Mouse (Mus musculus) lung, adult 2 months (tissue): ENCODE results near the gene Gcsam.

Experiments
- CTCF ChIP-seq: fragments of 200-500 bp; IDR thresholded peaks from 2 replicates; pipeline ENCODE4 v1.5.1; 2011; ENCODE audit warnings: mild to moderate bottlenecking, low read length, control low read depth; ENCODE audit not compliant: insufficient read depth
- POLR2A ChIP-seq: fragments of 200-500 bp; IDR thresholded peaks from 2 replicates; pipeline ENCODE4 v1.6.1; 2011; ENCODE audit warnings: low read depth, mild to moderate bottlenecking, control low read depth, low read length, borderline replicate concordance; ENCODE audit errors: extremely low read depth

DNA sequence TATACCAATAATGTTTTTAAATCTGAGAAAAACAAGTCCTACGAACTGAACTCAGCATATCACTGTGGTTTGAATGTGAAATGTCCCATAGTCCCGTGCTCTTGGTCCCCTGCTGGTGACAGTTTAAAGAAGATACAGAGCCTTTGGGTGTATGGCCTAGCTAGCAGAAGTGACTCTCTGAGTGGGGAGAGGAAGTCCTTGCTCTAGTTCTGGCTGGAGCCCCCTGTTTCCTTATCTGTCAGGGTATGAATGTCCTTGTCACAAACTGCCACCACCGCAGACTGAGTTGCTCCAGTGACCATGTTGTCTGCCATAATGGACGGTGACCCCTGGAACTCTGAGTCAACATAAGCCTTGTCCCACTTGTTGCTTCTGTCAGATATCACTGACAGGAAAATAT, 13.1 kb downstream of the Gcsam start:
- TF ChIP-seq CTCF: no peak
- TF ChIP-seq POLR2A: no peak
